Mouse (Mus musculus): ENCODE measurements around the gene Eif2ak4. TPM values are rescaled to one million over a fixed set of nuclear protein-coding genes. Genes with fewer than 3 reads are reported as not detected.

Gene Eif2ak4
- total and polyA plus RNA-seq, 3 experiments: 12.4 to 38.2 (median 23.9) TPM

DNA sequence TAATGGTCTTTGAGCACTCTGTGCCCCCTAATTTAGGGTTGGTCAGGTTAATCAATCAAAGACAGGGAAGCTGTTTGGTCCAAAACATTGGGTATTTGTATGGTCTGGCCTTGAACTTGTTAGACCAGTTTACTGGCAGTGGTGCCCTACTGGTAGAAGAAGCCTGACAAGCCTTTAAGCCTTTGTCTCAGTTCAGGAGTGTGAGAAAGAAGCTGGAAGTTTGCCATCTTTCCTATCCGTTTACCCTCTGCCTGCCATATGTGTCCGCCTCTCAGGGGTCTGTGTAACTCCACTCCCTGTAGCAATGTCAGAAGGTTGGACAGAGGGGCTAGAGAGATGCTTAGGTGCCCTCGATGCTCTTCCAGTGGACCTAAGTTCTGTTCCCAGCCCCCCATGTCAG lies 76.0 kb downstream of the Eif2ak4 start:
- Histone ChIP-seq H3K27me3 (ENCODE audit: insufficient read depth, low read length) (no peaks in the 10 kb centered on the region), H3K9me3 (replicated peaks) (no peaks in the 10 kb centered on the region), H3K4me3 (ENCODE audit: low read depth, low read length) (no peak overlapping the region), H3K4me1 (ENCODE audit: insufficient read depth, low read depth, low read length) (no peaks in the 10 kb centered on the region), H3K36me3 (replicated peaks) (peaks cover 88% of the 10 kb centered on the region)
- TF ChIP-seq POLR2AphosphoS5 (IDR thresholded peaks at IDR 0.05; ENCODE audit: insufficient replicate concordance, low read depth, low read length) (no peak), GATA1 (IDR thresholded peaks at IDR 0.05; ENCODE audit: borderline replicate concordance, low read length) (no peak), CTCF (IDR thresholded peaks at IDR 0.05; ENCODE audit: low read depth, low read length) (no peak), GATA2 (IDR thresholded peaks at IDR 0.05; ENCODE audit: borderline replicate concordance, low read depth, low read length) (no peak), TAL1 (conservative IDR thresholded peaks at IDR 0.05; ENCODE audit: low read depth, low read length) (no peak)
- ATAC-seq (ENCODE audit: extremely low read depth, insufficient number of reproducible peaks, low FRiP score, poor library complexity, severe bottlenecking): no peak
- DNase-seq (ENCODE audit: low spot score): no peak

DNA sequence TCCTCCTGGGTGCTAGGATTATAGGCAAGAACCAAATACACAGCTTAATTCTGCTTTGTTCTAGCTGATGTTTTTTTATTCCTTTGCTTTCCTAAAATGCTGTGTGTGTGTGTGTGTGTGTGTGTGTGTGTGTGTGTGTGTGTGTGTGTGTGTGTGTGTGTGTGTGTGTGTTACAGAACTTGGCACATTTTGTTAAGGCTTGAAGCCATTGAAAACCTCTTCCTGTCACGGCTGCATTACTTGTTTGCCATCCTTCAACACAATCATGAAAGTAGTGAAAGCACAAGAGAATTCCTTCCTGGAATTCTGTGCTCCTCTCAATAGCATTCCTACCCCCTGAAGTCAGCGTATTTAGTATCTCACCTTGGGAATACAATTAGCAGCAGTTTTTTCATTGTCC lies 77.5 kb downstream of the Eif2ak4 start:
- no peaks in the 10 kb centered on the region for H3K4me1 ChIP-seq (ENCODE audit: insufficient read depth, low read depth, low read length)
- TF ChIP-seq GATA1 (IDR thresholded peaks at IDR 0.05; ENCODE audit: borderline replicate concordance, low read length): no peak
- no peak for TF ChIP-seq GATA2 (IDR thresholded peaks at IDR 0.05; ENCODE audit: borderline replicate concordance, low read depth, low read length)
- no peaks in the 10 kb centered on the region for H3K9me3 ChIP-seq (replicated peaks)
- no peaks in the 10 kb centered on the region for H3K27me3 ChIP-seq (ENCODE audit: insufficient read depth, low read length)
- DNase-seq (ENCODE audit: low spot score) (no peak), ATAC-seq (ENCODE audit: extremely low read depth, insufficient number of reproducible peaks, low FRiP score, poor library complexity, severe bottlenecking) (no peak)
- peaks cover 90% of the 10 kb centered on the region for H3K36me3 ChIP-seq (replicated peaks)
- H3K4me3 ChIP-seq (ENCODE audit: low read depth, low read length): no peak overlapping the region

DNA sequence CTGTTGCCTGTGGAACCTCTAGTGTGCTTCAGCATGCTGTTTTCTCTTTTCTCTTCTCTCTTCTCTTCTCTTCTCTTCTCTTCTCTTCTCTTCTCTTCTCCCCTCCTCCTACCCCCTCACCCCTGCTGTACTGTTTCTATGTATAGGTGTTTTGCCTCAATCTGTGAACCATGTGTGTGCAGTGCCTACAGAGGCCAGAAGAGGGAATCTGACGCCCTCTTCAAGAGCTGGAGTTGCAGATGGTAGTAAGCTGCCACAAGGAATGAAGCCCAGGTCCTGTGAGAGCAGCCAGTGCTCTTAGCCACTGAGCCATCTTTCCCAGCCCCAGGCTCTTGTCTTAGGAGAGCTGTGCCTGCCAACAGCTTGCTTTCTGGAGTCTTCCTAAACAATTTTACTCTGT lies 78.2 kb downstream of the Eif2ak4 start:
- no peak for TF ChIP-seq POLR2AphosphoS5 (IDR thresholded peaks at IDR 0.05; ENCODE audit: insufficient replicate concordance, low read depth, low read length)
- TF ChIP-seq GATA1 (IDR thresholded peaks at IDR 0.05; ENCODE audit: borderline replicate concordance, low read length): no peak
- no peak for TF ChIP-seq GATA2 (IDR thresholded peaks at IDR 0.05; ENCODE audit: borderline replicate concordance, low read depth, low read length)
- TF ChIP-seq CTCF (IDR thresholded peaks at IDR 0.05; ENCODE audit: low read depth, low read length): no peak
- no peak for TF ChIP-seq TAL1 (conservative IDR thresholded peaks at IDR 0.05; ENCODE audit: low read depth, low read length)
- no peaks in the 10 kb centered on the region for H3K27me3 ChIP-seq (ENCODE audit: insufficient read depth, low read length)
- peaks cover 90% of the 10 kb centered on the region for H3K36me3 ChIP-seq (replicated peaks)
- H3K4me1 ChIP-seq (ENCODE audit: insufficient read depth, low read depth, low read length): no peaks in the 10 kb centered on the region
- ATAC-seq (ENCODE audit: extremely low read depth, insufficient number of reproducible peaks, low FRiP score, poor library complexity, severe bottlenecking) (no peak), DNase-seq (ENCODE audit: low spot score) (no peak)
- no peaks in the 10 kb centered on the region for H3K9me3 ChIP-seq (replicated peaks)
- no peak overlapping the region for H3K4me3 ChIP-seq (ENCODE audit: low read depth, low read length)

DNA sequence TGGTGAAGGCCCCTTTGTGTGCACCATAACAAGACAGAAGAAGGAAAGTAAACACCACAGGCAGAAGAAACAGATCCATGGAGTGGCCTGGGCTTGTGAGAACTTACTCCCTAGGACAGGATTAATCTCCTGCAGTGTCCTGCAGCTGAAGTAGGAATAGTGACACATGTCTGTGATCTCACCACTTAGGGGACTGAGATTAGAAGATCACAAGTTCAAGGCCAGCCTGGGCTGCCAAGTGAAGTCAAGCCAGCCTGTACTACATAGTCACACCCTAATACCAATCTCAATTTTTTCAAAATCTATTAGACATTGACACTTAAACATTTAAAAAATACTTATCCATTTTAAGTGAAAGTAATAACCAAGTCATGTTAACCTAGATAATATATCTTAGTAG lies 79.9 kb downstream of the Eif2ak4 start:
- peaks cover 90% of the 10 kb centered on the region for H3K36me3 ChIP-seq (replicated peaks)
- no peak for TF ChIP-seq POLR2AphosphoS5 (IDR thresholded peaks at IDR 0.05; ENCODE audit: insufficient replicate concordance, low read depth, low read length)
- TF ChIP-seq CTCF (IDR thresholded peaks at IDR 0.05; ENCODE audit: low read depth, low read length): no peak
- TF ChIP-seq GATA2 (IDR thresholded peaks at IDR 0.05; ENCODE audit: borderline replicate concordance, low read depth, low read length): no peak
- no peak for TF ChIP-seq GATA1 (IDR thresholded peaks at IDR 0.05; ENCODE audit: borderline replicate concordance, low read length)
- no peak for TF ChIP-seq TAL1 (conservative IDR thresholded peaks at IDR 0.05; ENCODE audit: low read depth, low read length)
- no peak overlapping the region for H3K4me3 ChIP-seq (ENCODE audit: low read depth, low read length)
- ATAC-seq (ENCODE audit: extremely low read depth, insufficient number of reproducible peaks, low FRiP score, poor library complexity, severe bottlenecking) (no peak), DNase-seq (ENCODE audit: low spot score) (no peak)
- no peaks in the 10 kb centered on the region for H3K9me3 ChIP-seq (replicated peaks)
- H3K27me3 ChIP-seq (ENCODE audit: insufficient read depth, low read length): no peaks in the 10 kb centered on the region
- no peaks in the 10 kb centered on the region for H3K4me1 ChIP-seq (ENCODE audit: insufficient read depth, low read depth, low read length)

DNA sequence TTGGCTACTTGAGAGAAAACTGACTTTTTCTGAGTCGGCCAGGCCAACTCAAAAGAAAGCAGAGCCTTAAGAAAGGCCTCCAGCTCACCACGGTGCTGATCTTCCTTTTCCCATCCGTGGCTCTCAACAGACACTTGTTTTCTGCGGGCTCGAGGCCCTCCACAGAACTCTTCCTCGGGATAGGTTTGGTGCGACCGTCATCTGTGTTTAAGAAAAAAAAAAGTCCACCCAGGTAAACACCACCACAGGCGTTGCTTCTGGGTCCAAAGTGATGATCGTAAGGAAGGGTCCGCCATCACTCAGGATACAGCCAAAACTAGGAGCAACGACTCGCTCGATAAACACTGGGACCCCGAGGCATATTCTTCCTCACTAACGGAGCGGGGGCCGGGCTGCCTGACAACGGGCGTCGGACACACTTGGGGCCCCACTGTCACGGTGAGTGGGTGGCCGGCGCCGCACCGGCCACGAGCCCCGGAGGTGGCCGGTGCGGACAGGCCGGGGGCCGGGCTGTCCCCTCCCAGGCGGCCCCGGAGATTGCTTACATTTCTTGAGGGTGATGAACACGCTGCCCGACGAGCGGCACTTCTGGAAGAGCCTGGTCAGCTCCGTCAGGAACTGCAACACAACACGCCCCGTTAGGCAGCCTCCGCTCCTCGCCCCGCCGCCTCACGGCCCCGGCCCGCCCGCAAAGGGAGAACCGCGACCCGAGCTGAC lies 90.6 kb downstream of the Eif2ak4 start:
- no peak for TF ChIP-seq POLR2AphosphoS5 (IDR thresholded peaks at IDR 0.05; ENCODE audit: insufficient replicate concordance, low read depth, low read length)
- no peak for TF ChIP-seq GATA1 (IDR thresholded peaks at IDR 0.05; ENCODE audit: borderline replicate concordance, low read length)
- TF ChIP-seq CTCF (IDR thresholded peaks at IDR 0.05; ENCODE audit: low read depth, low read length): no peak
- TF ChIP-seq TAL1 (conservative IDR thresholded peaks at IDR 0.05; ENCODE audit: low read depth, low read length): no peak
- no peak for TF ChIP-seq GATA2 (IDR thresholded peaks at IDR 0.05; ENCODE audit: borderline replicate concordance, low read depth, low read length)
- Histone ChIP-seq H3K4me1 (ENCODE audit: insufficient read depth, low read depth, low read length) (peaks cover 25% of the 10 kb centered on the region), H3K4me3 (ENCODE audit: low read depth, low read length) (peak overlapping the region; percentile 89), H3K36me3 (replicated peaks) (peaks cover 35% of the 10 kb centered on the region), H3K27me3 (ENCODE audit: insufficient read depth, low read length) (peaks cover 7% of the 10 kb centered on the region), H3K9me3 (replicated peaks) (no peaks in the 10 kb centered on the region)
- no peak for DNase-seq (ENCODE audit: low spot score)
- no peak for ATAC-seq (ENCODE audit: extremely low read depth, insufficient number of reproducible peaks, low FRiP score, poor library complexity, severe bottlenecking)

DNA sequence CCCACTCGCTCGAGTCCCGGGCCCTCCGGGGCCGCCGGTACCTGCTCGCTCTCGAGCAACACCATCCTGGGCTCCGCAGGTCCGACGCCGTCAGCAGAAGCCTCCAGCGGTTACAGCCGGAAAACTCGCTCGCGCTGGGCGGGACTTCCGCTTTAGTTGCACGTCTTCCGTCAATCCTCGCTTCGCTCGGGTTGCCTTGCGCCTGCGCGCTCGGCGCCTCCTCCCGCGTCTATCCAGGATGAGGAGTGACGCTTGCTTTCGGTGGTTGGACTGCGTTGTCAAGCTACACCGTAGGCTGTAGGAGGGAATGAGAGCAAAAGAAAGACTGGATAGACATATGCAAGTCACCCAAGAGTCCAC lies 91.1 kb downstream of the Eif2ak4 start, which contains the start of gene Srp14:
Gene Srp14 (minus strand): TSS at position 162 of the 360 bp plus-strand sequence.
- ATAC-seq (ENCODE audit: extremely low read depth, insufficient number of reproducible peaks, low FRiP score, poor library complexity, severe bottlenecking) (peak; percentile 95), DNase-seq (ENCODE audit: low spot score) (peak; percentile 96)
- Histone ChIP-seq H3K4me1 (ENCODE audit: insufficient read depth, low read depth, low read length) (peaks cover 25% of the 10 kb centered on the region), H3K36me3 (replicated peaks) (peaks cover 30% of the 10 kb centered on the region), H3K27me3 (ENCODE audit: insufficient read depth, low read length) (peaks cover 8% of the 10 kb centered on the region), H3K9me3 (replicated peaks) (no peaks in the 10 kb centered on the region), H3K4me3 (ENCODE audit: low read depth, low read length) (peak within 1 kb of the TSS; percentile 89)
- TF ChIP-seq CTCF (IDR thresholded peaks at IDR 0.05; ENCODE audit: low read depth, low read length) (no peak), GATA2 (IDR thresholded peaks at IDR 0.05; ENCODE audit: borderline replicate concordance, low read depth, low read length) (no peak), POLR2AphosphoS5 (IDR thresholded peaks at IDR 0.05; ENCODE audit: insufficient replicate concordance, low read depth, low read length) (no peak)

All from G1E (cell line).